Mouse (Mus musculus) lung, embryonic 14.5 days (tissue): ENCODE results near the gene Lrp5. TPM values are rescaled to one million over a fixed set of nuclear protein-coding genes. Genes with fewer than 3 reads are reported as not detected.
"Not testable (repeated sequence)": the region's sequence is repeated elsewhere in the genome, so short reads cannot be mapped to it uniquely, and the experiment has no call there.

Experiments
- ATAC-seq: fragments of 200-750 bp; cut with Nextera tagmentation; 2 replicates; pipeline ENCODE4 v1.8.0; 2017; ENCODE audit warnings: mild to moderate bottlenecking, moderate TSS enrichment, moderate library complexity; ENCODE audit not compliant: insufficient read depth
- DNase-seq: peaks from one replicate; pipeline ENCODE4 v3.0.0-alpha.2; 2015
- H3K27ac ChIP-seq: fragments of 300-500 bp; sonication (generic); 2 replicates; pipeline ENCODE4 v1.5.1; 2014; ENCODE audit warnings: low read depth, mild to moderate bottlenecking, moderate library complexity
- H3K27me3 ChIP-seq: fragments of 300-500 bp; sonication (generic); 2 replicates; pipeline ENCODE4 v1.6.1; 2014; ENCODE audit warnings: low read length, control low read depth; ENCODE audit not compliant: insufficient read depth
- H3K36me3 ChIP-seq: fragments of 300-500 bp; sonication (generic); 2 replicates; pipeline ENCODE4 v1.6.1; 2014; ENCODE audit warnings: control low read depth; ENCODE audit not compliant: insufficient read depth
- H3K4me1 ChIP-seq: fragments of 300-500 bp; sonication (generic); 2 replicates; pipeline ENCODE4 v1.6.1; 2014; ENCODE audit warnings: antibody characterized with exemption, control low read depth; ENCODE audit not compliant: insufficient read depth
- H3K4me2 ChIP-seq: fragments of 300-500 bp; sonication (generic); 2 replicates; pipeline ENCODE4 v1.6.1; 2014; ENCODE audit warnings: mild to moderate bottlenecking
- H3K4me3 ChIP-seq: fragments of 300-500 bp; sonication (generic); 2 replicates; pipeline ENCODE4 v1.5.1; 2014; ENCODE audit warnings: low read depth, low read length
- H3K9ac ChIP-seq: fragments of 300-500 bp; sonication (generic); 2 replicates; pipeline ENCODE4 v1.6.1; 2014
- H3K9me3 ChIP-seq: fragments of 300-500 bp; sonication (generic); 2 replicates; pipeline ENCODE4 v1.6.1; 2016; ENCODE audit warnings: low read depth, low read length, control low read depth
- CTCF ChIP-seq: IDR thresholded peaks from 2 replicates; pipeline ENCODE4 v1.5.1; 2016; ENCODE audit warnings: antibody characterized with exemption, low read depth
- WGBS: fragments of 180-500 bp; shearing (Covaris S2); extraction: QIAGEN DNeasy Blood & Tissue Kit; methylation state at CpG from one replicate; pipeline ENCODE4 v1.1.7; 2014; 5-methylcytosine and 5-hydroxymethylcytosine counted together
- polyA plus RNA-seq: library from polyadenylated mRNA; unstranded; fragments of >200 nt; fragmentation: Nextera tagmentation; extraction: Ambion mirVana; gene quantifications from 2 replicates; pipeline ENCODE4 v1.2.1, GENCODE M21; 2014

Gene Lrp5
- polyA plus RNA-seq, 1 experiment from 2014 or later = 11.4 TPM

- no peak for ATAC-seq
- Histone ChIP-seq H3K4me2 (no peak overlapping the region), H3K4me1 (no peaks in the 10 kb centered on the region), H3K36me3 (peaks cover 88% of the 10 kb centered on the region), H3K27ac (no peak overlapping the region), H3K9ac (no peak overlapping the region), H3K4me3 (no peak overlapping the region), H3K27me3 (no peaks in the 10 kb centered on the region), H3K9me3 (no peaks in the 10 kb centered on the region)
- WGBS = 66% methylated on average over 5 of the region's 5 CpGs
- no peak for DNase-seq
- no peak for TF ChIP-seq CTCF
Observed at GRCm38 (mm10) chr19:3589547-3589946, 96.8 kb downstream of the Lrp5 start.

DNA sequence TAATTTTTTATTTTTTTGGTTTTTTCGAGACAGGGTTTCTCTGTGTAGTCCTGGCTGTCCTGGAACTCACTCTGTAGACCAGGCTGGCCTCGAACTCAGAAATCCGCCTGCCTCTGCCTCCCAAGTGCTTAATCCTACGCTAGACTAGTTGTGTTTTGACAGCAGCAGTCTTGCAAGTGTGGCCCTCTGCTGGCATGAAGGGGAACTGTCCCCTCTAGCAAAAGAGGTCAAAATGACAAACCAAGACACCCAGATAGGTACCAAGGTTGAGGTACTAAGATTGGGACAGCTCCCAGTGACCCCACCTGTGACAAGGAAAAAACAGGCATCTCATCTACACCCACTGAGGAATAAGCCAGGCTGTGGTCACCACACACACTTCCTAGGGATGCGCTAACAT is 98.6 kb downstream of the Lrp5 start:
- not testable (repeated sequence) for H3K4me2 ChIP-seq, ATAC-seq, DNase-seq, H3K27me3 ChIP-seq, H3K4me1 ChIP-seq, H3K27ac ChIP-seq, H3K4me3 ChIP-seq, H3K9ac ChIP-seq, H3K9me3 ChIP-seq
- WGBS = 93% methylated on average over 5 of the region's 5 CpGs
- peaks cover 85% of the 10 kb centered on the region for H3K36me3 ChIP-seq
- peak; percentile 65 for TF ChIP-seq CTCF

DNA sequence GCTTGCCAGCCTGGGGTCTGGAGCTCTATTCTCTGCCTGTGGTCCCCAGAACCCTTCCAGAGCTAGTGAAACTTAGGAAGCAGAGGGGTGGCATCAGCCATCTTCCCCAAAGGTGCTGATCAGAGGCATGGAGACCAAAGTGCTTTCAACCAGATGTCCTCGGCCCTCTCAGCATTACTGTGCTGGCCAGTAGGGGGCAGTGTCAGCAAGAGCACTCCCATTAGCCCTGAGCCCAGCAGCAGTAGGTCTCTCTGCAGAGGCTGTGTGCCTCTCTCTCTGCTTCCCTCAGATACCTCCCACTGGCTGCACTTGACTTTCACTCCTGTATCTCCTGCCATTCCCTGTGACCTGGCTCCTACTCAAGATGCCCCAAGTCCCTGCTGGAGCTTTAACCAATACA is 99.8 kb downstream of the Lrp5 start:
- 33% methylated on average over 1 of the region's 1 CpGs for WGBS
- ATAC-seq = peak; percentile 24; the same call in 1 of the 2 replicates
- peaks cover 74% of the 10 kb centered on the region for H3K36me3 ChIP-seq

DNA sequence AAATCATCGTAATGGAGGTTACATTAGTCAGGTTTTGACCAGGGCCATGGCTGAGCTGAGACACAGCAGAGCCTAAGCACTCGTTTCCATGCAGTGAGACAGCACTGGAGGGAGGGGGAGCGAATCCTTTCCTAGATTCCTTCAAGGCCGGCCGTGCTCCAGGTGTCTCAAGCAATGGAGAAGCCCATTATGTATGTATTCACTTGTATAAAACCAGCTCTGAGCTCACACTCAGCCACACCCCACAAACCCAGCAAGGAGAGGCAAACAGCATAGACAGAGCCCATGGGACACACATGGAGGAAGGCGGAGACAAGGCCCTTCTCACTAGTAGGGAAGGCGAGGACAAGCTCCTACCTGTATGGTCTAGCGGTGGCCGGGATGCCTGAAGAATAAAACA is 100.3 kb downstream of the Lrp5 start:
- ATAC-seq = no peak
- TF ChIP-seq CTCF = no peak
- no peaks in the 10 kb centered on the region for H3K27me3 ChIP-seq
- H3K4me2 ChIP-seq = no peak overlapping the region
- H3K9ac ChIP-seq = no peak overlapping the region
- H3K4me3 ChIP-seq = no peak overlapping the region
- 92% methylated on average over 9 of the region's 9 CpGs for WGBS
- H3K36me3 ChIP-seq = peaks cover 68% of the 10 kb centered on the region
- no peak overlapping the region for H3K27ac ChIP-seq
- no peak for DNase-seq
- no peaks in the 10 kb centered on the region for H3K9me3 ChIP-seq
- no peaks in the 10 kb centered on the region for H3K4me1 ChIP-seq

More for the DNA sequence above, 99.8 kb downstream of the Lrp5 start:
- Histone ChIP-seq H3K9ac (no peak overlapping the region), H3K4me2 (no peak overlapping the region), H3K27me3 (no peaks in the 10 kb centered on the region), H3K4me3 (no peak overlapping the region), H3K27ac (no peak overlapping the region), H3K9me3 (no peaks in the 10 kb centered on the region), H3K4me1 (no peaks in the 10 kb centered on the region)
- TF ChIP-seq CTCF = peak; percentile 86
- peak; percentile 70 for DNase-seq

DNA sequence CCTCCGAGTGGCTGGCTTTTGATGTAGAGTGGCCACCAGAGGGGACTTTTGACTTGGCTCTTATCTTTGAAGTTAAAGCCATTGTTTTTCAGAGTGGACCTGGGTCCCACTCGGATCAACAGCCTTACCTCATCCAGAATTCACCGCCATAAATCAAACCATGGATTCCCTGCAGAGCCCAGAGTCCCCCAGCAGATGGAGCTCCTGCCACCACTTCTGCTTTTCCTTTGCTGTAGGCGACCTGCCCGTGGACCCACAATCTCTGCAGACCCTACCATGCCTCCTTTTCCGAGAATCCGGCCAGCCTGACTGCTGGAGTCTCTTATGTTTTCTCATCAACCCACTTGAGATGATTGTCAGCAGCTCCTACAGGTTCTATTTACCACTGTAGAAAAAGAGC is 105.0 kb downstream of the Lrp5 start:
- Histone ChIP-seq H3K36me3 (peaks cover 30% of the 10 kb centered on the region), H3K27ac (no peak overlapping the region), H3K4me1 (no peaks in the 10 kb centered on the region; the same call in 1 of the 2 replicates), H3K27me3 (no peaks in the 10 kb centered on the region), H3K4me2 (no peak overlapping the region), H3K9me3 (no peaks in the 10 kb centered on the region), H3K4me3 (no peak overlapping the region), H3K9ac (no peak overlapping the region)
- TF ChIP-seq CTCF = peak; percentile 68
- ATAC-seq (no peak), DNase-seq (peak; percentile 71)
- WGBS = 21% methylated on average over 7 of the region's 7 CpGs

DNA sequence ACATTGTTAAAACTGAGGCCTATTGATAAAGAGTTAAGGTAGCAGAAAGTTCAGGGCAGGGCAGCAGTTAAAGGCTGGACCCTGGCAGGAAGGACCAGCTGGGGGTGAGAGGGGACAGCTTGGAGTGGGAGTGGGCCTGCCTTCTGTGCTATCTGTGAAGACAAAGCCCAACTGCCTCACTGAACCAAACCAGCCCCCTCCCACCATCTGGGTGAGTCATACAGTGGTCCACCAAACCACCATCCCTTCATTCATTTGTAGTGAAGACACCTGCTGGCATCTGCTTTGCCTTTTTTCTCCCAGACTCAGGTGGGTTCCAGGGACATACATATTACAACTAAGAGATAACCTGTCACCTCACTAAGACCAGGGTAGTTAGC is 108.5 kb downstream of the Lrp5 start:
- no peak for DNase-seq
- no peak for TF ChIP-seq CTCF
- no peak overlapping the region for H3K4me2 ChIP-seq

DNA sequence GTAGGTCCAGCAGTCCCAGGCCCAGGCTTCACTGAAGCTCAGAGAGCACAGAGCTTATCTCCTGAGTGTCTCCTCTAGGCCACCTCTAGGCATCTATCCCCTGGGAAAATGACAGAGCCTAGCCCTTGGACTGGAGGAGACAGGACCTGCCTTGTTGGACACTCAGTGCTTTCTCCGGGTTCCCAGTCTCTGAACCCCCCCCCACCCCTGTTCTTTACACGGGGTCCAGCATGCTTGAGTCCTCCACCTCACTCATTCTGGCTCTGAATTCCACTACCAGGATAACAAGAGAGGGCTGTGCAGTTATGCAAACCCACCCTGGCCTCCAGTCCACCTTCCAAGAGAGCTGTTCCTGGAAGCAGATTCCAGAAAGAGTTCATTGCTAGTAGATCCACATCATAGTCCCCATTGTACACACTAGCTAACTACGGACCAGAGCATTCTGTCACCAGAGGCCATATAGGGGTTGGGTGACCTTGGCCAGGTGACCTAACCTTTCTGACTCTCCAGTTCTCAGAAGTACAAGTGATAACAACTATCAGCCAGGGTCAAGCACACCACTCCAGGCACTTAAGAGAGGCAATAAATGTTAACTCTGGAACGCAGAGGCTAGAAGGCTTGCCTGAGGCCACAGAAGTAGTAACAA is 109.0 kb downstream of the Lrp5 start:
- no peak overlapping the region for H3K4me2 ChIP-seq
- 62% methylated on average over 4 of the region's 4 CpGs for WGBS

More for the DNA sequence above, 108.5 kb downstream of the Lrp5 start:
- H3K9me3 ChIP-seq = no peaks in the 10 kb centered on the region
- peaks cover 9% of the 10 kb centered on the region for H3K4me1 ChIP-seq
- H3K4me3 ChIP-seq = no peak overlapping the region
- no peak overlapping the region for H3K27ac ChIP-seq
- H3K27me3 ChIP-seq = no peaks in the 10 kb centered on the region
- no peak for ATAC-seq
- H3K36me3 ChIP-seq = no peaks in the 10 kb centered on the region
- H3K9ac ChIP-seq = no peak overlapping the region

More for the DNA sequence above, 109.0 kb downstream of the Lrp5 start:
- ATAC-seq = no peak
- Histone ChIP-seq H3K9me3 (no peaks in the 10 kb centered on the region), H3K27ac (no peak overlapping the region), H3K9ac (no peak overlapping the region), H3K4me1 (peaks cover 9% of the 10 kb centered on the region), H3K36me3 (no peaks in the 10 kb centered on the region), H3K27me3 (no peaks in the 10 kb centered on the region), H3K4me3 (no peak overlapping the region)
- DNase-seq = no peak
- TF ChIP-seq CTCF = no peak
